Mouse (Mus musculus) embryonic facial prominence, embryonic 11.5 days (tissue): ENCODE results near the gene Glis1. TPM values are rescaled to one million over a fixed set of nuclear protein-coding genes. Genes with fewer than 3 reads are reported as not detected.

Source experiments
- ATAC-seq: fragments of 200-750 bp; cut with Nextera tagmentation; replicated peaks from 2 replicates; pipeline ENCODE4 v1.8.0; 2017; ENCODE audit warnings: low read depth; ENCODE audit not compliant: insufficient number of reproducible peaks, low FRiP score, low TSS enrichment
- DNase-seq: peaks from one replicate; pipeline ENCODE4 v3.0.0-alpha.2; 2015; ENCODE audit warnings: low spot score
- H3K27ac ChIP-seq: fragments of 300-500 bp; sonication (generic); replicated peaks from 2 replicates; pipeline ENCODE4 v1.5.1; 2014; ENCODE audit warnings: mild to moderate bottlenecking, low read depth, low read length, control low read depth
- H3K27me3 ChIP-seq: fragments of 300-500 bp; sonication (generic); 2 replicates; pipeline ENCODE4 v1.6.1; 2014; ENCODE audit warnings: mild to moderate bottlenecking, low read length, moderate library complexity, mixed read lengths; ENCODE audit not compliant: control insufficient read depth, insufficient read depth
- H3K36me3 ChIP-seq: fragments of 300-500 bp; sonication (generic); replicated peaks from 2 replicates; pipeline ENCODE4 v1.6.1; 2014; ENCODE audit warnings: low read depth, mild to moderate bottlenecking, low read length, moderate library complexity, mixed read lengths; ENCODE audit not compliant: control insufficient read depth, insufficient read depth
- H3K4me1 ChIP-seq: fragments of 300-500 bp; sonication (generic); 2 replicates; pipeline ENCODE4 v1.6.1; 2014; ENCODE audit warnings: low read length, mixed read lengths; ENCODE audit not compliant: control insufficient read depth, insufficient read depth
- H3K4me2 ChIP-seq: fragments of 300-500 bp; sonication (generic); 2 replicates; pipeline ENCODE4 v1.6.1; 2014; ENCODE audit warnings: low read depth, mild to moderate bottlenecking, control low read depth, low read length, moderate library complexity
- H3K4me3 ChIP-seq: fragments of 300-500 bp; sonication (generic); 2 replicates; pipeline ENCODE4 v1.5.1; 2014; ENCODE audit warnings: low read depth, low read length, control low read depth
- H3K9ac ChIP-seq: fragments of 300-500 bp; sonication (generic); replicated peaks from 2 replicates; pipeline ENCODE4 v1.6.1; 2014; ENCODE audit warnings: mild to moderate bottlenecking, control low read depth, low read length
- H3K9me3 ChIP-seq: fragments of 300-500 bp; sonication (generic); replicated peaks from 2 replicates; pipeline ENCODE4 v1.6.1; 2016; ENCODE audit warnings: mild to moderate bottlenecking, low read length, inconsistent platforms, mixed read lengths; ENCODE audit not compliant: control insufficient read depth
- WGBS: fragments of 180-500 bp; shearing (Covaris S2); extraction: QIAGEN DNeasy Blood & Tissue Kit; methylation state at CpG from one replicate; pipeline ENCODE4 v1.1.7; 2014; 5-methylcytosine and 5-hydroxymethylcytosine counted together
- polyA plus RNA-seq: library from polyadenylated mRNA; unstranded; fragments of >200 nt; fragmentation: Nextera tagmentation; extraction: Ambion mirVana; gene quantifications from 2 replicates; pipeline ENCODE4 v1.2.1, GENCODE M21; 2014

Glis1 gene
- polyA plus RNA-seq, 1 experiment from 2014 or later, result 7.7 TPM

GRCm38 (mm10) chr4:107523607-107524151 lies 89.3 kb downstream of the Glis1 start:
- ATAC-seq (no peak), DNase-seq (no peak)
- Histone ChIP-seq H3K4me3 (no peak overlapping the region), H3K27me3 (no peaks in the 10 kb centered on the region), H3K27ac (no peak overlapping the region), H3K9me3 (no peaks in the 10 kb centered on the region), H3K4me2 (no peak overlapping the region), H3K36me3 (no peaks in the 10 kb centered on the region), H3K4me1 (peaks cover 6% of the 10 kb centered on the region), H3K9ac (no peak overlapping the region)
- WGBS, result 71% methylated on average over 11 of the region's 11 CpGs

GRCm38 (mm10) chr4:107535126-107535525 lies 100.7 kb downstream of the Glis1 start:
- no peak overlapping the region for H3K9ac ChIP-seq
- H3K4me2 ChIP-seq, result no peak overlapping the region
- 83% methylated on average over 11 of the region's 11 CpGs for WGBS
- ATAC-seq, result no peak
- H3K9me3 ChIP-seq, result no peaks in the 10 kb centered on the region
- peaks cover 8% of the 10 kb centered on the region for H3K4me1 ChIP-seq
- peaks cover 3% of the 10 kb centered on the region; the same call in 1 of the 2 replicates for H3K27me3 ChIP-seq
- H3K4me3 ChIP-seq, result no peak overlapping the region
- H3K36me3 ChIP-seq, result no peaks in the 10 kb centered on the region
- no peak overlapping the region for H3K27ac ChIP-seq
- DNase-seq, result no peak

- WGBS, result 18% methylated on average over 13 of the region's 13 CpGs
- no peak overlapping the region for H3K4me3 ChIP-seq
- H3K27ac ChIP-seq, result no peak overlapping the region
- DNase-seq (peak; percentile 85), ATAC-seq (peak; percentile 56)
- no peak overlapping the region for H3K4me2 ChIP-seq
- no peaks in the 10 kb centered on the region for H3K36me3 ChIP-seq
- no peaks in the 10 kb centered on the region for H3K9me3 ChIP-seq
- peaks cover 3% of the 10 kb centered on the region; the same call in 1 of the 2 replicates for H3K27me3 ChIP-seq
- H3K4me1 ChIP-seq, result peaks cover 8% of the 10 kb centered on the region
- H3K9ac ChIP-seq, result no peak overlapping the region
Observed at GRCm38 (mm10) chr4:107538116-107538515, 103.7 kb downstream of the Glis1 start.

- H3K9me3 ChIP-seq, result no peaks in the 10 kb centered on the region
- peaks cover 8% of the 10 kb centered on the region for H3K4me1 ChIP-seq
- peak; percentile 36 for DNase-seq
- H3K27ac ChIP-seq, result no peak overlapping the region
- 42% methylated on average over 3 of the region's 3 CpGs for WGBS
- H3K9ac ChIP-seq, result no peak overlapping the region
- no peak; the same call in none of the 2 replicates for ATAC-seq
- H3K4me3 ChIP-seq, result no peak overlapping the region
- H3K27me3 ChIP-seq, result peaks cover 3% of the 10 kb centered on the region; the same call in 1 of the 2 replicates
- no peaks in the 10 kb centered on the region for H3K36me3 ChIP-seq
- H3K4me2 ChIP-seq, result no peak overlapping the region
Observed at GRCm38 (mm10) chr4:107538561-107538960, 104.2 kb downstream of the Glis1 start.

- H3K9ac ChIP-seq, result no peak overlapping the region
- WGBS, result 71% methylated on average over 3 of the region's 3 CpGs
- H3K4me2 ChIP-seq, result no peak overlapping the region
- H3K27me3 ChIP-seq, result peaks cover 3% of the 10 kb centered on the region; the same call in 1 of the 2 replicates
- H3K27ac ChIP-seq, result no peak overlapping the region
- no peak overlapping the region for H3K4me3 ChIP-seq
- peaks cover 8% of the 10 kb centered on the region for H3K4me1 ChIP-seq
- no peaks in the 10 kb centered on the region for H3K36me3 ChIP-seq
- no peaks in the 10 kb centered on the region for H3K9me3 ChIP-seq
- DNase-seq (no peak), ATAC-seq (no peak)
Observed at GRCm38 (mm10) chr4:107539021-107539420, 104.6 kb downstream of the Glis1 start.

- peaks cover 11% of the 10 kb centered on the region for H3K4me1 ChIP-seq
- no peak for DNase-seq
Observed at GRCm38 (mm10) chr4:107541821-107542220, 107.4 kb downstream of the Glis1 start.

GRCm38 (mm10) chr4:107544843-107545242 lies 110.5 kb downstream of the Glis1 start:
- H3K9me3 ChIP-seq, result no peaks in the 10 kb centered on the region
- 77% methylated on average over 5 of the region's 5 CpGs for WGBS
- no peak for DNase-seq
- no peak for ATAC-seq
- peaks cover 3% of the 10 kb centered on the region; the same call in 1 of the 2 replicates for H3K4me1 ChIP-seq
- H3K9ac ChIP-seq, result no peak overlapping the region
- H3K36me3 ChIP-seq, result no peaks in the 10 kb centered on the region
- no peak overlapping the region for H3K4me3 ChIP-seq
- no peak overlapping the region for H3K27ac ChIP-seq
- no peak overlapping the region for H3K4me2 ChIP-seq
- H3K27me3 ChIP-seq, result no peaks in the 10 kb centered on the region

More at GRCm38 (mm10) chr4:107541821-107542220, 107.4 kb downstream of the Glis1 start:
- no peak overlapping the region for H3K27ac ChIP-seq
- no peaks in the 10 kb centered on the region for H3K27me3 ChIP-seq
- H3K9ac ChIP-seq, result no peak overlapping the region
- H3K4me2 ChIP-seq, result no peak overlapping the region
- no peaks in the 10 kb centered on the region for H3K9me3 ChIP-seq
- no peak for ATAC-seq
- H3K36me3 ChIP-seq, result no peaks in the 10 kb centered on the region
- WGBS, result 70% methylated on average over 4 of the region's 4 CpGs
- H3K4me3 ChIP-seq, result no peak overlapping the region

- Histone ChIP-seq H3K4me2 (no peak overlapping the region), H3K4me3 (no peak overlapping the region), H3K36me3 (no peaks in the 10 kb centered on the region), H3K9ac (no peak overlapping the region), H3K9me3 (no peaks in the 10 kb centered on the region), H3K4me1 (peaks cover 3% of the 10 kb centered on the region; the same call in 1 of the 2 replicates), H3K27ac (no peak overlapping the region), H3K27me3 (no peaks in the 10 kb centered on the region)
- no peak for ATAC-seq
- WGBS, result 91% methylated on average over 1 of the region's 1 CpGs
- no peak for DNase-seq
Observed at GRCm38 (mm10) chr4:107545726-107546125, 111.3 kb downstream of the Glis1 start.
